Mouse (Mus musculus) layer of hippocampus, postnatal 25 days (tissue): ENCODE measurements around the gene Myo10. TPM values are rescaled to one million over a fixed set of nuclear protein-coding genes. Genes with fewer than 3 reads are reported as not detected.

ENCODE experiments used
- DNase-seq, 2 experiments: peaks; one replicate each; pipeline ENCODE4 v3.0.0; 2022; ENCODE audit warnings: mixed read lengths in 2 of 2, low spot score in 1 of 2; ENCODE audit errors: extremely low spot score in 1 of 2
- total RNA-seq, 2 experiments: library from RNA; stranded (reverse); gene quantifications; 2 replicates each; pipeline ENCODE4 v1.2.3; 2021

Gene Myo10
- 10 to 100 TPM; 49.1 to 55.9 TPM for total RNA-seq

- peak; percentile 72 to 78 for DNase-seq
These were observed at the start of gene Myo10 for GRCm38 (mm10) chr15:25622200-25622866. Gene Myo10, plus strand, starts transcription at chr15:25622525.

- DNase-seq = no peak
These were observed 49.2 kb upstream of the Myo10 start for GRCm38 (mm10) chr15:25573113-25573512.

GRCm38 (mm10) chr15:25573876-25574601 is 48.3 kb upstream of the Myo10 start:
- no peak for DNase-seq

GRCm38 (mm10) chr15:25577327-25578051 is 44.8 kb upstream of the Myo10 start:
- no peak for DNase-seq

- no peak for DNase-seq
These were observed 44.0 kb upstream of the Myo10 start for GRCm38 (mm10) chr15:25578369-25578768.

- DNase-seq = no peak
These were observed 41.6 kb upstream of the Myo10 start for GRCm38 (mm10) chr15:25580731-25581130.

- DNase-seq = no peak
These were observed 40.3 kb upstream of the Myo10 start for GRCm38 (mm10) chr15:25582055-25582454.

GRCm38 (mm10) chr15:25583361-25583760 is 39.0 kb upstream of the Myo10 start:
- no peak for DNase-seq

GRCm38 (mm10) chr15:25586828-25587227 is 35.5 kb upstream of the Myo10 start:
- DNase-seq = no peak

GRCm38 (mm10) chr15:25587943-25588342 is 34.4 kb upstream of the Myo10 start:
- DNase-seq = no peak

- no peak for DNase-seq
These were observed 32.9 kb upstream of the Myo10 start for GRCm38 (mm10) chr15:25589318-25589902.

- no peak for DNase-seq
These were observed 32.4 kb upstream of the Myo10 start for GRCm38 (mm10) chr15:25589916-25590315.

- DNase-seq = no peak
These were observed 31.4 kb upstream of the Myo10 start for GRCm38 (mm10) chr15:25590891-25591290.

GRCm38 (mm10) chr15:25591964-25592363 is 30.4 kb upstream of the Myo10 start:
- DNase-seq = no peak

GRCm38 (mm10) chr15:25593469-25594150 is 28.7 kb upstream of the Myo10 start:
- DNase-seq = no peak

- DNase-seq = no peak
These were observed 24.0 kb upstream of the Myo10 start for GRCm38 (mm10) chr15:25598313-25598712.

GRCm38 (mm10) chr15:25602306-25602705 is 20.0 kb upstream of the Myo10 start:
- no peak for DNase-seq

GRCm38 (mm10) chr15:25603286-25603685 is 19.0 kb upstream of the Myo10 start:
- DNase-seq = no peak

- no peak for DNase-seq
These were observed 18.1 kb upstream of the Myo10 start for GRCm38 (mm10) chr15:25604231-25604630.

- DNase-seq = no peak
These were observed 16.9 kb upstream of the Myo10 start for GRCm38 (mm10) chr15:25605376-25605775.
